Mouse (Mus musculus) embryo, embryonic 10 days (tissue): ENCODE data around the gene Poglut1.
"Not testable (repeated sequence)": the region's sequence is repeated elsewhere in the genome, so short reads cannot be mapped to it uniquely, and the experiment has no call there.

Experiments
- DNase-seq: peaks from one replicate; pipeline ENCODE4 v3.0.0-alpha.2; 2015; ENCODE audit warnings: low spot score

Poglut1 gene

DNA sequence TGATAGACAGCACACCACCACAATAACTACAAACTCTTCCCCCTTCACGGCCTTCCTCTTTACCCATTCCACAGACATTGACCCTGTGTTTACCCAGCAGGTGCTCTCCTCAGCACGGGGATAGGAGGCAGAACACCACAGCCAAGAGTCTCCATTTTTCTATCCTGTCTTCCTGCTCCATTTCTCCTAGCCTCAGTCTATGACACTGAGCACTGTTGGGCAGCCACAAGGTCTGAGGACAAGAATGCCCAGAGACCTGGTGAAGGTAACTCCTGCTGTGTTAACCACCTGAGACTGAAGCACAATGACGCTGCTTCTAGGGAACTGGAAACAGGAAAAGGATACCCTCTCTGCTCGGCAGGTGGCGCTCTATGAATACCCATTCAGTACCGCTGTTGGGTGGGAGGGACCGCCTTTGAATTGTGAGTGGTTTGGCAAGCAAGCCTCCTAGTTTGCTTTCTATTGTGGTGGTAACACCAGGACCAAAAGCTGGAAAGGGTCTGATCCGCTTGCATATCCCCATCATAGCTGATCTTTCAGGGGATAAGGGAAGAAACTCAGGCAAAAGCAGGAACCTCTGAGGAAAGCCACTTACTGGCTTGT is 13.4 kb downstream of the Poglut1 start:
- DNase-seq = peak; percentile 76

GRCm38 (mm10) chr16:38526264-38526663 is 23.8 kb downstream of the Poglut1 start:
- no peak for DNase-seq

DNA sequence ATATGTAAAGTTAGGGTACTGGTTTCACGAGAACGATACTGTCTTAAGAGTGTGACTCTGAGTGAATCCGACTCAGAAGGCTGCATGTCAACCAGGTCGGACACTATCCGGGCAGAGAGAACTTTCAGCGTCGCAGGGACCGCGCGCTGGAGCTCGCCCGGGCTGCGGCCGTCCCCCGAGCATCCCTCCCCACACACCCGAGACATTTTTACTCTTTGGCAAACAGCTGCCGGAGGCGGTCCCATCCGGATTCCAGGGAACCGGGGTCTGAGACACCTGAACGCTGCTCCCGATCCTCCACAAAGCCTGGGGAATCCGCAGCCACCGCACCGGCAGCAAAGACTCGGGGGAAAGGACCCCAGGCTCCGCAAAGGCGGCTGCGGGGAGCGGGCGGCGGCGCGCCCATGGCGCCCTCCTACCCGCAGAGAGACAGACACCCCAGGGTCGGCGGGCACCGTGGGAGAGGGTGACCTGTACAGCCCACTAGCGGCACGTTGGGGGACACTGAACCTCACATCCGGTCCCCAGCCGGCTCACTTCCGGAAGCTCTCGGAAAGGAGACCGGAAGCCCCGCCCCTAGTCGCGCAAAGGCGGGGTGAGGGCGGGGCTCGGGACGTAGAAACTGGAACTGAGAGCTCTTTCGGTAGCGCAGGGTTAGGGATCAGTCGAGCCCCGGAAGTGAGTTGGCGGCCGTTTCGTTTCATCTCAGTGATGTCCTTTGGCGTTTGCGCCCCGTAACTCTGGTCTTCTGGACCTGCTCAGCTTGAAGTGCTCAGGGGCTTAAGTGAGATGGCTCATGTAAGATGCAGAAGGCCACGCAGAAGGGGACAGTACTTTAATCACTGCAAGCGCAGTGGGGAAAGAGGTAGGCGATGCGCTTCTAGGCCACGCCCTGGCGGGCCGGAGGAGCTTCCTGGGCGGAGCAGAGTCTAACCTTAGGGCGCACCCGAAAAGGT is 27.7 kb downstream of the Poglut1 start, which contains the start of gene Timmdc1:
TSS of gene Timmdc1 (minus strand) at position 535 of the 956 bp plus-strand sequence.
- peak; percentile 93 for DNase-seq

DNA sequence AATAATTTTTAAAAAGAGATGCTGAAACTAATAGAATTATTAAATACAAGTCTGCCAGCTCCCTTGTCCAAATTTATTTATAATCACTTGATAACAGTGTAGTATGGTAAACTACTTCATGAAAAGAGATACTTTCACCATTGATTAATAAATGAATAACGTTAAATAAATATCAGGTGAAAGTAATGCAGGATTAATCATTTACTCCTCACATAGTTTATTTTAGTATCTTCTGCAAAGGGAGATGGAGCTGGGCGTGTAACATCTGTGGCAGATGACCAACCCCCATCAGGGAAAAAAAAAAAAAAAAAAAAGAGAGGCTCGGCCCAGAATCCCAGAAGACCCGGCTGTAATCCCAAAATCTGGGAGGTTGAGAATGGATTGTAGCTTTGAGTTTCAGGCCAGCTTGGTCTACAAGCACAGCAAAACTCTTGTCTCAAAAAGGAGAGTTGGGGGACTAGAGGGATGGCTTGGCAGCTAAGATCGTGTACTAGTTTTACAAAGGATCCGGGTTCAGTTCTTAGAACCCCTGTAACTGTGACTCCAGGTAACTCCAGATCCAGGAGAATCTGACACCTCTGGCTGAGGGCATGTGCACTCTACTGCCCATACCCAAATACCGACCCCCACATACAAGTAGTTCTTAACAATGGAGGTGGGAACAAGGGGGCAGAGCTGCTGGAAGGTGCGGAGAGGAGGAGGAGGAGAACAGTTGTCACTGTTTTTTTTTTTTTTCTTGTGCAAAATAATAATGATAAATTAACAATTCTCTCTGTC is 28.7 kb downstream of the Poglut1 start:
- peak; percentile 14 for DNase-seq

DNA sequence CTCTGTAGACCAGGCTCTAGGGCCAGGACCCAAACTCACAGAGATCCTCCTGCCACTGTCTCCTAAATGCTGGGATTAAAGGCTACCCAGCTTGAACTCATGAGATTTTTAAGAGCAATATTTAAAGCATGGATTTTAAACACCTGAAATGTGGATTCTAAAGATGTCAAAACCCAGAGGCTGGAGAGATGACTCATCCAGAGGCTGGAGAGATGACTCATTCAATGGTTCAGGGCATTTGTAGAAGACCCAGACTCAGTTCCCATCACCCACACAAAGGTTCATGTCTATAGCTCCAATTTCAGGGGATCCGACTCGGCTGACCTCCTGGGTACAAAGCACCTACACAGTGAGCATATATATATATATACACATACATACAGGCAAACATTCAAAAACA is 30.9 kb downstream of the Poglut1 start:
- DNase-seq = no peak

- DNase-seq = no peak
Observed at GRCm38 (mm10) chr16:38510846-38511245, 39.2 kb downstream of the Poglut1 start.

- peak; percentile 89 for DNase-seq
Observed at GRCm38 (mm10) chr16:38506041-38506634, 43.9 kb downstream of the Poglut1 start.

- no peak for DNase-seq
Observed at GRCm38 (mm10) chr16:38503528-38503927, 46.5 kb downstream of the Poglut1 start.

DNA sequence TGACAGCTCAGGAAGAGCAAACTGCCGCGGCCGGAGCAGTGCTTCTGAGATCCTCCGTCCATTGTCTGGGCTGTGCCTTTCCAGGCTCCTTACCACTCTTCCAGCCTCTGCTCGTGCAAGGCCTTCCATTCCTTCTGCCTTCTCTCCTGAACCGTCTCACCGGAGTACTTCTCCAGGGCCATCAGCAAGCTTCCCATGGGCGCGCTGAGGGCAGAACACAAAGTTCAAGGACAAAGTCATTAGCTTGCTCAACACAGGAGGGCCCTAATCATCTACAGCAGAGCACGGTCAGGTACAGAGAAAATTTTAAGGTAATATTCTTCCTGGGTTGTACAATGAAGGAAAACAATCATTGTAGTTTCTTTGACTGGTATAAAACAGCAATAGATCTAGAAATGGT is 47.6 kb downstream of the Poglut1 start:
- DNase-seq = no peak

DNA sequence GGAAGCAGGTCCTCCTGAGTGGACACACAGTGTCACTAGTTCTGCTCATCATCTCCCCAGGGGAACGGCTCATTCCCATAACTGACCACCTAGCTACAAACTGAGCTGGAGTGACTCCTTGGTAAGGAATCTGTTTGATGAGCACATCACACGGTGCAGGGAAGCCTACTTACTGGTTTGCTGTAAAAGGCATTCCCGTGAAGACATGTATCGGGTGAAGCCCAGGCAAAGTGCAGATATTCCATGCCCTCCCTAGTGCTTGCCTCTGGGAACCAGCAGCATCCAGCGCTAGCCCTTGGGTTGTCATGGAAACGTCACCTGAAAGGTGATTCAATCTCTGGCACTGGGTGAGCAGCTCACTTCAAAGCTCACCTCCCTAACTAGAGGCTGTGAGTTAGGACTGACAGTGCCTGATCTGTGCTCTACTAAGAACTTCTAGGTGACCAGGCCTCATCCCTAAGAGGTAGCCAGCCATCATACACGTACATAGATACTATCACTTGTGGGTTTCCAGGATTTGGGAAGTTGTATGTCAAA is 53.4 kb downstream of the Poglut1 start:
- no peak for DNase-seq

DNA sequence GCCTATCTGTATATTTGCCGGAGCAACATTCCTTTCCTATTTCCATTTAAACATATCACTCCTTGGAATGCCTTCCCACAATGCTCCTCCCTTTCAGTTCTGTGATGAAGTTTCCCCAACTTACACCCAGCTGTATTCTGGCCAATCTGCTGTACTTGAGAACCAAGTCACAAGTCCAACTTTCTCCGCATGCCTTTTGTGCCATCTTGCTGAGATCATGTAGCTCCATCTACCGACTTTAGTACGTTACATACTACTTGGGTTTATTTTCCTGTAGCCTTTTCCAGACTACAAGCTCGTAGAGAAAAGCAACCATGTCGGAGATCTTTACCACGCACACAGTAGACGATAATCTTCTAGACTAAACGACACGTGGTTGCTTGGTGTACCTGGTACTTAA is 56.2 kb downstream of the Poglut1 start:
- no peak for DNase-seq

DNA sequence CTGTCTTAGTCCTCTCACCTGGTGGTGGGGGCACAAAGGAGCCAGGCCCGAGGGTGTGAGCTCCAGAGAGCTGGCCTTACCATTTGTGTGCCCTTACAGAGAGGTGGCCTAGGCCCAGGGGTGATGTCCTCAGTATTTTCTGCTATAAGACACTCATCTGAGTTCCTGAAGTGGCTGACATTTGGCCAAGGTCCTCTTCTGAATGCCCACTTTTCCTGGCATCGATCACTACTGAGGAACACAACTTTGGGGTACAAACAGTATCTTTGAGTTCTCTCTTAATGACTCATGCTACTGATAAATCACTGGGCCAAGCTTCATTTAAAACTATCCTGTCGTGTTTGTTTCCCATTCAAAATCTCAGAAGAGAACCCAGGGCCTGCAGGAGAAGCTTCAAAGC is 57.5 kb downstream of the Poglut1 start:
- DNase-seq = no peak

- no peak for DNase-seq
Observed at GRCm38 (mm10) chr16:38483582-38484309, 66.3 kb downstream of the Poglut1 start.

- peak; percentile 65 for DNase-seq
Observed at GRCm38 (mm10) chr16:38482780-38483562, 67.1 kb downstream of the Poglut1 start.

- no peak for DNase-seq
Observed at GRCm38 (mm10) chr16:38481327-38481726, 68.7 kb downstream of the Poglut1 start.

DNA sequence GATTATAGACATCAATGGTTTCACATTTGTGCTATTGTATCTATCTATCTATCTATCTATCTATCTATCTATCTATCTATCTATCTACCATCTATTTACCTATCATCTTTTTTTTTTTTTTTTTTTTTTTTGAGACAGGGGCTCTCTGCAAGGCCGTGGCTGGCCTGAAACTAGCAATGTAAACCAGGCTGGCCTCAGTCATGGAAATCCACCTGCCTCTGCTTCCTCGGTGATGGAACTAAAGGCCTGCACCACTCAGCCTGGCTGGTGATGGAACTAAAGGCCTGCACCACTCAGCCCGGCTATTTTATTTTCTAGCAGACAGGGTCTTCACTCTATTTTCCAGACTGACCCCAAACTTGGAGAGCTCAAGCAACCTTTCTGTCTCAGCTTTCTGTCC is 71.8 kb downstream of the Poglut1 start:
- no peak for DNase-seq

- not testable (repeated sequence) for DNase-seq
Observed at GRCm38 (mm10) chr16:38477241-38477608, 72.8 kb downstream of the Poglut1 start.

DNA sequence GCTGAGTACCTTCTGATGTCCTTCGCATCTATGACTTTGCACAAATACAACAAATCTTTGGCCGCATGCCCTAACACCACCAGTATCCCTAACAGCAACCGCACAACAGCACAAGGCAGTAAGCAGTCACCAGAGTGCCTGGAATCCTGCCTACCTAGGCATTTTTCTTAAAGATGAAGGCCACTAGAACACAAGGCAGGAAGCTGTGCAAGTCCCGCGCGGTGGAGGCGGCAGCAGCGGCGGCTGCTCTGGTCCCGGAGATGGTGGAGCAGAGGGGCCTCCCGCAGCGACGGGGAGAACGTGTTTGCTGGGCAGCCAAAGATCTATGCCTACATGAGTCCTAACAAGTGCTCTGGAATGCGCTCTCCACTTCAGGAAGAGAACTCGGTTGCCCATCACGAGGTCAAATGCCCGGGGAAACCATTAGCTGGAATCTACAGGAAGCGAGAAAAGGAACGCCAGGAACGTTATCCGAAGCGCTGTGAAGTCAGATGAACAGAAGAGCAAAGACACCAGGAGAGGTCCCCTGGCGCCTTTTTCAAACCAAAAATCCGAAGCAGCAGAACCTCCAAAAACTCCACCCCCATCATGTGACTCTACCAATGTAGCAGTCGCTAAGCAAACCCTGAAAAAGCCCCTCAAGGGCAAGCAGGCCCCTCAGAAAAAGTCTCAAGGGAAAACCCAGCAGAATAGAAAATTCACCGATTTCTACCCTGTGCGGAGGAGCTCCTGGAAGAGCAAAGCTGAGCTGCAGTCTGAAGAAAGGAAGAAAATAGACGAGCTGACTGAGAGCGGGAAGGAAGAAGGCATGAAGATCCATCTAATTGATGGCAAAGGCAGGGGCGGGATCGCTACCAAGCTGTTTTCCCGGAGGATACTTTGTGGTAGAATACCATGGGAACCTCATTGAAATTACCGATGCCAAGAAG is 73.5 kb downstream of the Poglut1 start:
- peak; percentile 62 for DNase-seq

DNA sequence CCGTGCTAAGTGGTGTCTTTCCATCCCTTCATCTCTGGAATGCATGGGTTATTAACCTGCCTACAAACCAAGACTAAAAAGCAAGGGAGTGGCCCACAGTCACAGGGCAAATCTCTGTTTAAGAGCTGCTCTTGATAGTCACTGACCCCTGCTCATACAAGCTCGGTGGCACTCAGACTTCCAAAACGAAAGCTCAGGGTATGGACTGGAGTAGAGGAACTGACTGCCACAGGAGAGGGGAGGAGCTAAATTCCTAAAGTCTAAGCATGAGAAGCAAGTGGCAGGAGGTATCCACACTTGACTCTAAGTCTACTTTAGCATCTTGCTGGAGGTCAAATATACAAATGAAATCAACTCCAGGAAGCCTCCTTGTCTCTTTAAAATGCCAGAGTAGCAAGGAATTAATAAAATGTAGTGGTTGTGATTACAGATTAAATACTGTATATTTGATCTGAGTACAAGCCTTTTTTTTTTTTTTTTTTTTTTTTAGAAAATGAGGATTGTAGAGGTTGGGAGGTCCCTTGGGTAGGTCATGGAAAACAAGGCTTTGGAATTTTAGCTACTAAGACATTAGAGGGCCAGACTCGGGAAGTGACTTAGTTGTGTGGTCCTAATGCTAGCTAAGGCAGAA is 74.3 kb downstream of the Poglut1 start:
- no peak for DNase-seq
